Mouse (Mus musculus): ENCODE results near the gene Abi3.
A peak's percentile ranks its signal among the peaks of the same experiment; 100 is the strongest.

Abi3 gene

DNA sequence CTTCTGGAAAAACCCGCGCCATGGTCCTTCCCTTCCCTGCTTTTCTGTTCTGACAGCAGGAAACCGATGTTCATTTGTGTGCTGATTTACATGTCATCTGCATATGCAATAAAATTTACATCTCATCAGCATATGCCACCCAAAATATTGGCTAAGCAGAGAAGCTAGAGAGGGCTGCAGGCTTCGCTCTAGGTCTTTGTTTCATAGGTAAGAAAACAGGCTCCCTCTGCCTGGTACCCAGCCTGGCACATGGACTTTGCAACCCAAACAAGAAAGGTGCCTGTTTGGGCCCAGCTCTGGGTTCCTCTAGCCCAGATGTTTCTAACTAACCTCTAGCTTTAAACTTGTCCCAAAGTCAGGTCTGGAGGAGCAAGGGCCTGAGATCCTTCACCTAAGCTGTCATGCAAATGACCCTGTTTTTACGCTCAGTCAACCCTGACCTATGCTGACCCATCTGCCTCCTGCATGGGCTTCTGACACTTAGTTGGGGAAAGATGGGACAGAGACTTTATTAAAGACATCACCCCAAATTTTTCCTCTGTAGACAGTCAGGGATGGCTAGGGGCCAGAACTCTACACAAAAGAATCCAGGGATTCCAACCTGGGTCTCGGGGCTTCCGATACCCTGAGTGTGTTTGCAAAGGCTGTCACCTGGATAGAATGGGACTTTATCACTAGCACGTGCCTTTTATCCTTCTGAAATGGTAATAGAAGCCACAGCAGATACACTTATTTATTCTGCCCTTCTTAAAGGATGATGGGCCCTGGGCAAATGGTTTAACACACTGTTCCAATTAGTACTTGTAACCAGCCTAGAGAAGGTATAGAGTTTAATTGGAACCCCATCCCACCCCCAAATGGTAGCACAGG is 3.0 kb downstream of the Abi3 start:
- DNase-seq (ENCODE audit: low spot score): no peak

DNA sequence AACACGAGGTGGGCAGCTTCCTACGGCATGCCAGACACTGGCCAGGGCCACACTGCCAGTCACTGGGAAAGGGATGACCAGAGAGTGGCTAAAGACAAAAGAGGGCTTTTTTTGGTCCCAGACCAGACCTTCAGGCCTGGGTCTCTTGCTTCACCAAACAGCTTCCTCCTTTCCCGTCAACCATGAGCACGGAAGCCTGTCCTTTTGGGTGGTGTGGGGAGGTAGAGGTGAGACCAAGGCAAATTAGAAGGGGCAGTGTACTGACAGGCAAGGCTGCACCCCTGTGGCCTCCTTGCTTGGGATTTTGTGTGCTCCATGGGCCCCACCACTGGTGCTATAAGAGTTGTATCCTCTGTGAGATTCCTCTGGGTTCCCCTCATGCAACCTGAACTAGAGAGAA is 3.7 kb downstream of the Abi3 start:
- DNase-seq (ENCODE audit: low spot score): no peak

DNA sequence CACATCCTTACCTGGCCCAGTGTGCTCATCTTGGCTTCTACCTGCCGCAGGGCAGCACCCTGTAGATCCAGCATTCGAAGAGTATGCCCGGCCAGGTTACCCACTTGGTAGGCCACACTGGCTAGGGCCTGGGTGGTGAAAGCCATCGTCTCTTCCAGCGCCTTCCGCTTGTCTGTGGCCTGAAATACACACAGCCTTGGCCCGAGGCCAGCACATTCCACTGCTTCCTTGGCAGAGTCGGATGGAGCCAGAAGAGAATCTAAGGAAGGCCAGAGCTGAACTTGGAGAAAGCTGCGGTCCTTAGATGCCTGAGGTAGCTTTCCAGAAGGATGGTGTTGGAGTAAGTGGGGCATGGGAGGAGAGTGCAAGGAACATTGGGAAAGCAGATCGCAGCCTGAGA is 5.2 kb downstream of the Abi3 start, which contains the start of gene Gngt2:
Gene Gngt2, plus strand, starts transcription at position 158 of the 400 bp plus-strand sequence.
- DNase-seq (ENCODE audit: low spot score): no peak

DNA sequence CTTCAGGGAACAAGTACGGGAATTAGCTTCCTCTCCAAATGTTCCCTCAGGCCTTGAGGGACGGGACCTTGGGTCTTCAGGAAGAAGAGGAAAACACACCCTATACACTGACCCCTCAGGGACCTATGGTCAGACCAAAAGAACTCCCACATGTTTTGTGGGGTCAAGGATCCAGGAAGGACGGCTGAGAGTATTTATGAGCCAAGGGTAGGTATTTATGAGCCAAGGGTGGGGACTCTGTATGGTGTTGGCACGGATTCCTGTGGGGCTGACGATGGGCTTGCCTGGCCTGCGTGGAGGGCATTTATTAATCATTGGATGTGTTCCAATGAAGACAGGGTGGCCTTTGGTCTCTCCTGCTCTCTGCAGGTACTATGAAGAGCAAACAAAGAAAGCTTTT is 5.8 kb downstream of the Abi3 start:
- no peak for DNase-seq (ENCODE audit: low spot score)

DNA sequence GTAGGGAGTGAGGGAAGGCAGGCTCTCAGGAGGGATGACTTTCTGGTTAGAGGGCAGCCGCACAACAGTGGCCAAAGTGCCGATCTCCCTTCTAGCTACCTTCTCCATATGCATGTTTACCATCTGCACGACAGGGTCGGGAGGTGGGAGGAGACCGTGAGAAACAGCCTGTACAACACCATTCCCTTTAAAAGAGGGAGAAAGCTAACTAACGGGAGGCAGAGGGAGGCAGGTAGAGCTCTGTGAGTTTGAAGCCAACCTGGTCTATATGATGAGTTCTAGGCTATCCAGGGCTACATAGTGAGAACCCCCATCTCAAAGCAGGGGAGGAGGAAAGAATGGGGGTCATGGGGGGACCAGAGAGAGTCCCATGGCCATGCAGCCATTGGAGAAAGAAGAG is 6.4 kb downstream of the Abi3 start:
- no peak for DNase-seq (ENCODE audit: low spot score)

DNA sequence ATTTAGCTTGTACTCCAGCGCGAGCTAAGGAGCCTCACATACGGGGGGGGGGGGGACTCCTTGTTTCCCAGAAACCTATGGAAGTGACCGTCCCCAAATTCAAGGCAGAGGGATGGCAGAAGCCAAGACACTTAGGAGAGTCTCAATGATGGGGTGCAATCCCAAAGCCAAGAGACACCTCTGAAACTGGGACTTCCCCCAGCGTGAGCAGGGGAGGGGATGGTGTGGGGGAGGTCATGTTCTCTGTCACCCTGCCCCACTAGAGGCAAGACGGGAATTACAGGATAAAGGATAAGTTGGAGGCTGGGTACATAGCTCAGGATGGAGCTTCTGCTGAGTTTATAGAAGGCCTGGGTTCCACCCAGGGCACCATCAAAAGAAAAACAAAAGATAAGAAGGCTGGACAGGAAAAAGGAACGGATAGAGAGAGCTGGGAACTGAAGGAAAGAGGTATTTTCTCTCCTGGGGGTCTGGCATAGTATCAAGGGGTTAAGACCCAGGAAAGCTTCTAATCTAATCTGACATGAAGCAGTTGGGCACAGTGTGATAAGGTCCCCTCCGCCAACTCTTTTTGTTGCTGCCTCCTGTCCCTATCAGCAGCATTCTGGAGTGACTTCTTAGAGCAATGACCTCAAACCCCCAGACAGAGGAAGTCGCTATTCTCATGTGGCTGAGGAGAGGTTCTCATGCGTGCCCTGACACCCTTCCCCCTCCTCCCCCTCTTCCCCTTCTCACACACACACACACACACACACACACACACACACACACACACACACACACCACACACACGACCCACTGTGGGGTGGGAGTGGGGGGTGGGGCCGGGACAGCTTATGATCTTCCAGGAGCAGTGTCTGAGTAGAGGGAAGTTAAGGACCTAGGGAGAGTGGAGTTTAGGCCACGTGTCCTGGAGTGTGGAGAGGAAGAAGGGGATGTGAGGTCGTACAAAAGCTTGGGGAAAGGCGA is 7.2 kb downstream of the Abi3 start:
- no peak for DNase-seq (ENCODE audit: low spot score)

DNA sequence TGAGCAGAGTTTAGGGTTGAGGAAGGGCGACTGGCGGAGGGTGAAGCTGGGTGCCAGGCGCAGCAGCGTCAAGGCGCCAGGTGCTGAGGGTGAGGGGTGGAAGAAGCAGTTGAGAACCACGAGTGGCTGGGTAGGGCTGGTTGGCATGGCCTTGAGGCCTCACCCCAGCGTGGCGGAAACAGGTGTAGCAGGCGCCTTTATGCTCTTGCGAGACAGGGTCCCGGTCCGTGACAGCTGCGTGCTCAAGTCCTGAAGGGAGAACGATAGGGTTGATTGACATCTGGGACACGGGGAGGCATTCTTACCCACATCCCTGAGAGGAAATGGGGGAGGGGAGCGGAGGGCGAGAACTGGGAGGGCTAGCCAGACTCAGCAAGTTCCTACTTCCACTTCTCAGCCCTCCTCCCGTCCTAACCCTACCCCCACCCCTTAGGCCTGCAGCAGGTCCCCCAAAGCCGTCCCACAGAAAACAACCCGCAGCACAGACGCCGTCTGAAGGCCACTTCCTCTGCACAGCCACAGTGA is 8.1 kb downstream of the Abi3 start:
- no peak for DNase-seq (ENCODE audit: low spot score)

DNA sequence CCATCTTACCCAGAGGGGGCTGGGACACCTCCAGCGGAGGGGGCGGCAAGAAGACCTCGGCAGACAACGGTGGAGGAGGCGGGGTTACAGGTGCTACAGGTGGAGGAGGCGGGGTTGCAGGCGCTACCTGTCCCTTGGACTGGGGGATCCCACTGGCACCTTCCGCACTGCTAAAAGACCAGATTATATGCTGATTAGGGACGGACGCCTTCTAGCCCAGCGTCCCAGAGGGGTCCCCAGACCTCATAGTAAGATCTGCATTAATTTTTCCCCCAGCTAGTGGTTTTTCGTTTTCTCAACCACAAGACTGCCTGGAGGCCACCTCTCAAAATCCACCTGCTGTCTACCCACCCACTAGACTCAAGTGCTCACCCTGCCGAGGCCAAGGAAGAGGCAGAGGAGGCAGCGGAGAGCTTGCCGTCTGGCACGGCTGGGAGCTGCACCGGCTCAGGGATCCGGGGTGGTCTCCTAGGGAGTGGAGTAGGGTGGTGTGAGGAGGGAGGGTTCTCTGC is 8.6 kb downstream of the Abi3 start:
- DNase-seq (ENCODE audit: low spot score): no peak

DNA sequence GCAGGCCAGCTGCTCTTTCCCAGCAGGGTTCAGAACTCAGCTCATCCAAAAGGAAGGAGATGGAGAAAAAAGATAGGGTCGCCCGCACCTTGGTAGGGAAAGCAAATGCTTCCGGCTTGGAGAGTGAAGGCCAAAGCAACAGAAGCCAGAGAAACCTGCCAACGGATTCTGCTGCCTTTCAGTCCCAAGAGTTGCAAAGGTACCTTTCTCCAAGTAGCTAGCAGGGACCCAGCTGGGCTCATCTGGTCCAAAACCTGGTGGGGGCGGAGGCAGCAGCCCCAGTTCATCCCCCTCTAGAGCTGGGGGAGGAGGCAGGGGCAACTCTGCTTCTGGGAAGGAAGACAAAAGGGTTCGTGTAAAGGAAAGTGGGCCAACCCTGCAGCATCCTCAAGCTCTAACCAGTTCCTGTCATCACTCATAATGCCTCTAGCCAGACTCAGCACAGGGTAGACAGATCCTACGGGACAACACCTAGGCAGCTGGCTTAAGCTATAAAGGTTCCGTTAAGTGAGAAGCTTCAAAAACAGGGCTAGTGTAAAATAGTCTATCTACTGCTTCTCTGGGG is 9.2 kb downstream of the Abi3 start:
- DNase-seq (ENCODE audit: low spot score): no peak

DNA sequence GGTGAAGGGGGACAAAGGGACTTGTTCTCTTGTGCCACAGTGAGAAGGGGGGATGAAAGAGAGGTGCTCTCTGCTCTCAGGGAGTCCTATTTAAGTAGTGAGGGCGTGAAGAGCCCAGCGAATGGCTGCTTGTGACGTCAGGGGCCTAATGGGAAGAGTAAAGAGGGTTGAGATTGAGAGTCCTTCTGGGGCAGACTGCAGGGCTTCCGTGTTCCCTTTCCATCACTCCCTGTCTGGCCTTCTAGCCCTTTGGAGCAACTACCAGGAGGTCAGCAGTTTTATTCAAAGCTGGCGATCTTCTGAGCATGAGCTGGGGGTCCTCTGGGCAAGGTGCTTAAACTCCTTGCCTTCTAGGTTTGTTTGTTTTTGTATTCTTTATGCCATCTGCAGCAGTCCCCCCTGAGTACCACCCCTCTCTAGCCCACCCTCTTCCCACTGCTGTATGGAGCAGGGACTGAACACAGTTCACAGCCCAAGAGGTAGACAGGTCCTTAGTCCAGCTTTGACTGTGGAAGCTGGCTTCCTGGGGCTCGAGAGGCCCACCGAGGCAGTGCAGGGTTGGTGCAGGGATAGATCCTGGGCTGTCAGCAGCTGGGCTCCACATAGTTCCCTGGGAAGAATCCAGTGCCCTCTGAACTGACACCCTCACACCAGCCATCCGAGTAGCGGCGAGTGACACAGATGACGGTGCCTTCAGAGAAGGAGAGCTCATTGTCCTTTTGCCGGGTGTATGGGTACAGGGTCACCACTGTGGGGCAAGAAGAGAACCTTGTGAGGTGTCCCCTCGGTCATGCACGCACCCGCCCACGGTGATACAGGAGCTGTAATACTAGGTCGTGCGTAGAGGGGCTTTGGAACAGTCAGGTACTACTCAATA is 9.9 kb downstream of the Abi3 start:
- DNase-seq (ENCODE audit: low spot score): no peak

DNA sequence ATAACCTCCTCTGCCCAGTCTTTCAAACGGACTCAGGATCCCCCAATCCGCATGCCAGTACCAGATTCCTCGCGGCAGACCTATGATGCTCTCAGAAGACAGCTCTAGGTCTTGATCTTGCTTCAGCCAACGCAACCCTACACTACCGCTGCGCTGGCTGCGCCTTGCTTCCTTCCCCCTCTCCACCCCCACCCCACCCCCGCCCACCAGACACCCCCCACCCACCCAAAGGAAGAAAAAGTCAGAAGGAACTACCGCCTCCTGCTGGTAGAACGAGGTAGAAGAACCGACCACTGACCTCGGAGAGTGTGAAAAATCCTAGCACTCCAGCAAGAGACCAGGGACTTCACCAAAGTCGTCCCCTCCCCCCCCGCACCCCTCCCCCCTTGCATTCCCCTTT is 10.6 kb downstream of the Abi3 start:
- DNase-seq (ENCODE audit: low spot score): peak; percentile 51

DNA sequence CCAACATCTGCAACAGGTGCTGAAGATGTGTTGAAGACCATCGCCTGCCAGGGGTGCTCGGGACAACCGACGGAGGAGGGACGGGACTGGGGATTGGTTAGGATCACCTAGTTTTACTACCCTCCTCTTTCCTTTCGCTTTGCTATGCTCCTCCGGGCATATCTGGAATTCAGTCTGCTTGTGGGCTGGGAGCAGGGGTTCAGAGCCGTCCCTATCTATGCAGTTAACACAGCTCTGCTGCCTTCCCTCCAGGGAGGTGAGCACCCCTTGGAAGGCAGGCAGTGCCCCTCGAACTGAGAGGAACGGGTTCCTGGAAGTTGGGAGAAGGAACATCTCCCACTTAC is 11.0 kb downstream of the Abi3 start:
- no peak for DNase-seq (ENCODE audit: low spot score)

DNA sequence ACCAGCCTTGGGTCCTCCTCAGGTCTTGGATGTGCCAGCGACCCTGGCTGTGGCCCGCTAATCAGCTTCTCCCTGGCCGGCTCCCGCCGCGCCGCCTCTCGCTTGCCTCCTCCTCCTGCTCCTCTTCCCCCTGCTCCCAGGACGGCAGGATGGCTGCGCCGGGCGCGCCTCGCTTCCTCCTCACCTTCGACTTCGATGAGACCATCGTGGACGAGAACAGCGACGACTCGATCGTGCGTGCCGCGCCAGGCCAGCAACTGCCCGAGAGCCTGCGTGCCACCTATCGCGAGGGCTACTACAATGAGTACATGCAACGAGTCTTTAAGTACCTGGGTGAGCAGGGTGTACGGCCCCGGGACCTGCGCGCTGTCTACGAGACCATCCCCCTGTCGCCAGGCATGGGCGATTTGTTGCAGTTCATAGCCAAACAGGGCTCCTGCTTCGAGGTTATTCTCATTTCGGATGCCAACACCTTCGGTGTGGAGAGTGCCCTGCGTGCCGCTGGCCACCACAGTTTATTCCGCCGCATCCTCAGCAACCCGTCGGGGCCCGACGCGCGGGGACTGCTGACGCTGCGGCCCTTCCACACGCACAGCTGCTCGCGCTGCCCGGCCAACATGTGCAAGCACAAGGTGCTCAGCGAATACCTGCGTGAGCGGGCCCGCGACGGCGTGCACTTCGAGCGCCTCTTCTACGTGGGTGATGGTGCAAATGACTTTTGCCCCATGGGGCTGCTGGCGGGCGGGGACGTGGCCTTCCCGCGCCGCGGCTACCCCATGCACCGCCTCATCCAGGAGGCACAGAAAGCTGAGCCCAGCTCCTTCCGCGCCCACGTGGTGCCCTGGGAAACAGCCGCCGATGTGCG is 11.6 kb downstream of the Abi3 start:
- peak; percentile 36 for DNase-seq (ENCODE audit: low spot score)

DNA sequence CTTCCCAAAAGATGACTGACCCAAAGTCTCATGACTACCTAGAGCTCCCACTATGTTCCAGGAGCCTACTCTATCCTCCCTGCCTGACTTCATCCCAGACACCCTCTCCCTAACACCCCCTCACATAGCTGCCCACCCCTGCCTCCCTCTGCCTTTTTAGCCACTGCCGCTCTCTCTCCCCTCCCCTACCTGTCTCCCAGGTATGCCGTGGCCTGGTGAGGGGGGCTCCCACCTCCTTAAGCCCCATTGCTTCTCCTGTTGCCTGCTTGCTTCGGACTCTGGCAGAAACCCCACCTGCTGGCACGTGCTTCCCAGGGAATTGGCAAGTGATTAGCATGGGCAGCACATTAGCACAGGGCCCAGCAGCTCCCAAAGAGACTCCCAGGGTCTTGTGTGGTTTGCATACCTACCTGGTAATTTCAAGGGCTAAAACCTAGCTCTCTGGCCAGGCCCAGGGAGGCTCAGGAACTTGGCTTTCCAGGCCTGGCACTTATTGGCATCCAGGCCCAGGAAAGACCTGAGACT is 12.7 kb downstream of the Abi3 start:
- DNase-seq (ENCODE audit: low spot score): no peak

DNA sequence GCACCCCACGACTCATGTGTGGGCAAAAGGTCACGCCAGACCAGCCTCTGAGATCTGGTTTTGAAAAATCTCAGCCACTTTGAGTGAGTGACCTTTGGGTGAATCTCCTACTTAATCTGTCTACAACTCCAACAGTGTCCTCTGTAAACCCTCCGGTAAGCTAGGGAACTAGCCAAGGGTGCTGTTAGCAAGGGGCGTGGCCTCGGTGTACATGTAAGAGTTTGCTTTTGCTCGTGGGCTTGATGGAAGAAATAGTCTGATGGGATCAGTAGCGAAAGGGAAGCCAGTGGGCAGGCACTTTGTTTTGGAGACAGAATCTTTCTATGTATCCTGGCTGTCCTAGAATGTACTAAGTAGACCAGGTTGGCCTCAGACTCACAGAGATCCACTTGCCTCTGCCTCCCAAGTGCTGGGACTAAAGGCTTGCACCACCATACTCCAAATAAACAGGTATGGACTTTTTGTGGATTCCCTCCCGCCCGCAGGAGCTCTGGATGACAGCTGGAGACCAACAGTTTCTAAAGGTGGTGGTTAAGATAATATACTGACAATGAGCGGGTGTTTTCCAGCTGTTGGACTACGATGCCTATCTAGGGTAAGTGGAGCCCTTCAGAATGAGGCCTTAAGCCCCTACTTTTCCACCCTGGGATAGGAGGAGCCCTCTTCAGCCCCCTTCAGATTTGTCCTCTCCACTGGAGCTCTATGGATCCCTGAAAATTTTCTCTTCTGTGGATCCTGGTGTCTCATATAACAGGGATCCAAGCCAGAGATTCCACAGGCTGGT is 13.9 kb downstream of the Abi3 start:
- DNase-seq (ENCODE audit: low spot score): no peak

DNA sequence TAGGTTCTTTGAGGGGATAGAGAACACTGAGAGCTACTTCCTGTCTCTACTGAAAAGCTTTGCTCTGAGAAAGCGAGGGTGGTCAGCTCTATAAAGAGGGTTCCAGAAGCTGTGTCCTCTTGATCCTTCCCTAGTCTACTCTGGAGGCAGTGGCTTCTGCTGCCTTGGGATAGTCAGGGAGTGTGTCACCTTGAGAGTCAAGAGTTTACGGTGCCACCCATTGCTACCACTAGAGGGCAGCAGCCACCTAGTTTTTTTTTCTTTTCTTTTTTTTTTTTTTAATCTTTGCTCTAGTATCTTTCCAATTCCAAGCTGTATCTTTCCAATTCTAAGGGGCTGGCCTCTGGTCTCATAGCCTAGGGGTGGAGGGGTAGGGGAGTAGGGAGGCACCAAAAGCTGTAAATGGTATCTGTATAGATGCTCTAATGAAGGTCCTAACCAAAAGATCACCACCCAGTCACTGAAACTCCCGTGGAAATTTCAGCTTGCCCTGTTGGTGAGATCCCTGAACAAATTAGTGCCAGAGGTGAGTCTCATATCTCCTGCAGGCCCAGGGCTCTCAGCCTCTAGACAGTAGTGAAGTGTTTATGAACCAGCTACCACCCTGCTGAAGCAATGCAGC is 14.7 kb downstream of the Abi3 start:
- peak; percentile 73 for DNase-seq (ENCODE audit: low spot score)

DNA sequence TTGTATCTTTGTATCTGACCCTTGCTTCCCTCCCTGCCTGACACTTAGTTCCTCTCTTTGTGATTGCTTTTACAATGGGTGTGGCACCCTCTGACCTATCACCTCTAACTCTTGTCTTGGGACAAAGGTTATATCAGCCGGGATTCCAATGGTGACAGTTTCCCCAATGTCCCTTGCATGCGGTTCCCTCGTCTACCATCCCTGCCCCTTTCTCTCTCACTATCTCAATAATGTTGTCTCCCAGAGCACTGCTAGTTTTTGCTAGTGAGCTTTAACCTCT is 15.2 kb downstream of the Abi3 start:
- no peak for DNase-seq (ENCODE audit: low spot score)

DNA sequence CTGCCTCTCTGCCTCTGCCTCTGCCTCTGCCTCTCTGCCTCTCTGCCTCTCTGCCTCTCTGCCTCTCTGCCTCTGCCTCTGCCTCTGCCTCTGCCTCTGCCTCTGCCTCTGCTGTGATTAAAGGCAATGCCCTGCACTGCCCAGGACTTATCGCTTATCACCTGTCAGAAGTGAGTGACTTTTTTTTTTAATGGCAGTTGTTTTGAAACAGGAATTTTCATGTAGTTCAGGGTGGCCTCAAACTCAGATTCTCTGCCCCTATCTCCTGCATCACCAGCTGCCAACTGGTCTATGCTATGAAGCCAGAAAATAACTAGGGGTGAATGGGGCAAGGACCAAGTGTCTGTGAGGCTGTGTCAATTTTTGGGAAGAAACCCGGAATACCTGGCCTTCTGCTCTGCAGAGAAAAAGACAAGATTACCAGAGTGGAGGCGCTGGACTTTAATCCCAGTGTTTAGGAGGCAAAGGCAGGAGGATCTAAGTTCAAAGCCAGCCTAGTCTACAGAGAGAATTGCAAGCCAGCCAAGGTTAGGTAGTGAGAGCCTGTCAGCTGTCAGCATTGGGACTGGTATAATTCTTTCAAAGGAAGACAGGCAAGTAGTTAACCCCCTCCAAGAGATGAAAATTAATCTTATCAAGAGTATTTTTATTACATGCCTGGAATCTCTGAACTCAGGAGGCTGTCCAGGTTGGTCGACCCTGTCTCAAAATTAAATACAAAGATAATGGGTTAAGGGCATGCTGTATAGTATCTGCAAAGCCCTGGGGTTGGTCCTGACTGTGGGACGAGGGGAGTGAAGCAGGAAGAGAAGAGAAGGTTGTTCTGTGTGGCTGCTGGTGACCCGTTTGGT is 15.7 kb downstream of the Abi3 start:
- no peak for DNase-seq (ENCODE audit: low spot score)

Measured in embryo, embryonic 10 days (tissue).